Mouse (Mus musculus) stomach, embryonic 14.5 days (tissue): ENCODE measurements at regions not wholly inside any gene's neighbourhood (a gene's known extent, or its start where the extent isn't known, plus 50 kb on each side); places are given as distances from the start of the nearest gene placed in this dataset.

Source experiments
- ATAC-seq: fragments of 200-750 bp; cut with Nextera tagmentation; 2 replicates; pipeline ENCODE4 v1.8.0; 2017; ENCODE audit warnings: low read depth, moderate TSS enrichment; ENCODE audit not compliant: insufficient number of reproducible peaks, insufficient read depth, low FRiP score
- H3K27ac ChIP-seq: fragments of 300-500 bp; sonication (generic); 2 replicates; pipeline ENCODE4 v1.5.1; 2014; ENCODE audit warnings: mild to moderate bottlenecking, low read length, moderate library complexity, mixed read lengths
- H3K27me3 ChIP-seq: fragments of 300-500 bp; sonication (generic); 2 replicates; pipeline ENCODE4 v1.6.1; 2014; ENCODE audit warnings: low read length, control low read depth, mixed read lengths; ENCODE audit not compliant: control insufficient read depth, insufficient read depth
- H3K36me3 ChIP-seq: fragments of 300-500 bp; sonication (generic); 2 replicates; pipeline ENCODE4 v1.6.1; 2014; ENCODE audit warnings: mild to moderate bottlenecking, control low read depth, low read length, moderate library complexity, mixed read lengths; ENCODE audit not compliant: control insufficient read depth, insufficient read depth
- H3K4me1 ChIP-seq: fragments of 300-500 bp; sonication (generic); 2 replicates; pipeline ENCODE4 v1.6.1; 2014; ENCODE audit warnings: low read length, control low read depth, mixed read lengths; ENCODE audit not compliant: control insufficient read depth, insufficient read depth
- H3K4me2 ChIP-seq: fragments of 300-500 bp; sonication (generic); replicated peaks from 2 replicates; pipeline ENCODE4 v1.6.1; 2014; ENCODE audit warnings: low read depth, low read length, control low read depth
- H3K4me3 ChIP-seq: fragments of 300-500 bp; sonication (generic); 2 replicates; pipeline ENCODE4 v1.5.1; 2014; ENCODE audit warnings: low read depth, low read length, control low read depth
- H3K9ac ChIP-seq: fragments of 300-500 bp; sonication (generic); replicated peaks from 2 replicates; pipeline ENCODE4 v1.6.1; 2014; ENCODE audit warnings: low read depth, mild to moderate bottlenecking, control low read depth, low read length, moderate library complexity, mixed read lengths
- H3K9me3 ChIP-seq: fragments of 300-500 bp; sonication (generic); 2 replicates; pipeline ENCODE4 v1.6.1; 2016; ENCODE audit warnings: low read depth, low read length, control low read depth; ENCODE audit not compliant: control insufficient read depth
- WGBS: fragments of 180-500 bp; shearing (Covaris S2); extraction: QIAGEN DNeasy Blood & Tissue Kit; methylation state at CpG from one replicate; pipeline ENCODE4 v1.1.7; 2014; 5-methylcytosine and 5-hydroxymethylcytosine counted together

- H3K4me2 ChIP-seq = no peak overlapping the region
- H3K9me3 ChIP-seq = no peaks in the 10 kb centered on the region
- H3K4me3 ChIP-seq = no peak overlapping the region
- no peaks in the 10 kb centered on the region for H3K36me3 ChIP-seq
- no peak for ATAC-seq
- WGBS = 22% methylated on average over 9 of the region's 9 CpGs
- H3K27ac ChIP-seq = no peak overlapping the region
- no peaks in the 10 kb centered on the region for H3K27me3 ChIP-seq
- H3K4me1 ChIP-seq = peaks cover 11% of the 10 kb centered on the region; the same call in 1 of the 2 replicates
- no peak overlapping the region for H3K9ac ChIP-seq
These were observed 171.3 kb downstream of the Efnb2 start for GRCm38 (mm10) chr8:8489784-8490183.

GRCm38 (mm10) chr8:8488695-8489571, 172.1 kb downstream of the Efnb2 start:
- Histone ChIP-seq H3K9ac (no peak overlapping the region), H3K27me3 (no peaks in the 10 kb centered on the region), H3K36me3 (no peaks in the 10 kb centered on the region), H3K4me2 (peak overlapping the region; percentile 11; the same call in 1 of the 2 replicates), H3K4me1 (peaks cover 11% of the 10 kb centered on the region; the same call in 1 of the 2 replicates), H3K27ac (peak overlapping the region; percentile 17; the same call in 1 of the 2 replicates), H3K4me3 (no peak overlapping the region), H3K9me3 (no peaks in the 10 kb centered on the region)
- WGBS = 20% methylated on average over 26 of the region's 26 CpGs
- peak; percentile 19; the same call in 1 of the 2 replicates for ATAC-seq

GRCm38 (mm10) chr8:8488191-8488694, 172.8 kb downstream of the Efnb2 start:
- Histone ChIP-seq H3K9ac (no peak overlapping the region), H3K9me3 (no peaks in the 10 kb centered on the region), H3K27me3 (no peaks in the 10 kb centered on the region), H3K4me2 (peak overlapping the region; percentile 11; the same call in 1 of the 2 replicates), H3K4me3 (no peak overlapping the region), H3K4me1 (peaks cover 11% of the 10 kb centered on the region; the same call in 1 of the 2 replicates), H3K36me3 (no peaks in the 10 kb centered on the region), H3K27ac (peak overlapping the region; percentile 17; the same call in 1 of the 2 replicates)
- ATAC-seq = peak; percentile 43; the same call in 1 of the 2 replicates
- WGBS = 51% methylated on average over 9 of the region's 9 CpGs

GRCm38 (mm10) chr8:8487706-8488105, 173.3 kb downstream of the Efnb2 start:
- WGBS = 22% methylated on average over 5 of the region's 5 CpGs
- Histone ChIP-seq H3K4me3 (no peak overlapping the region), H3K27ac (peak overlapping the region; percentile 17; the same call in 1 of the 2 replicates), H3K9me3 (no peaks in the 10 kb centered on the region), H3K27me3 (no peaks in the 10 kb centered on the region), H3K9ac (no peak overlapping the region), H3K4me2 (no peak overlapping the region), H3K36me3 (no peaks in the 10 kb centered on the region), H3K4me1 (peaks cover 15% of the 10 kb centered on the region; the same call in 1 of the 2 replicates)
- peak; percentile 78 for ATAC-seq

- 72% methylated on average over 3 of the region's 3 CpGs for WGBS
- Histone ChIP-seq H3K36me3 (no peaks in the 10 kb centered on the region), H3K4me3 (no peak overlapping the region), H3K9ac (no peak overlapping the region), H3K27ac (no peak overlapping the region), H3K9me3 (no peaks in the 10 kb centered on the region), H3K27me3 (no peaks in the 10 kb centered on the region), H3K4me2 (no peak overlapping the region), H3K4me1 (peaks cover 15% of the 10 kb centered on the region; the same call in 1 of the 2 replicates)
- ATAC-seq = no peak
These were observed 174.2 kb downstream of the Efnb2 start for GRCm38 (mm10) chr8:8486866-8487265.

- no peaks in the 10 kb centered on the region for H3K27me3 ChIP-seq
- H3K4me2 ChIP-seq = no peak overlapping the region
- H3K9me3 ChIP-seq = no peaks in the 10 kb centered on the region
- no peak overlapping the region for H3K9ac ChIP-seq
- WGBS = 64% methylated on average over 3 of the region's 3 CpGs
- H3K36me3 ChIP-seq = no peaks in the 10 kb centered on the region
- H3K27ac ChIP-seq = no peak overlapping the region
- no peak for ATAC-seq
- H3K4me3 ChIP-seq = no peak overlapping the region
- peaks cover 15% of the 10 kb centered on the region; the same call in 1 of the 2 replicates for H3K4me1 ChIP-seq
These were observed 175.8 kb downstream of the Efnb2 start for GRCm38 (mm10) chr8:8485252-8485651.

- Histone ChIP-seq H3K9me3 (no peaks in the 10 kb centered on the region), H3K4me3 (no peak overlapping the region), H3K27ac (no peak overlapping the region), H3K9ac (no peak overlapping the region), H3K36me3 (no peaks in the 10 kb centered on the region), H3K4me1 (peaks cover 14% of the 10 kb centered on the region; the same call in 1 of the 2 replicates), H3K27me3 (no peaks in the 10 kb centered on the region), H3K4me2 (no peak overlapping the region)
- WGBS = 32% methylated on average over 8 of the region's 8 CpGs
- ATAC-seq = no peak
These were observed 176.5 kb downstream of the Efnb2 start for GRCm38 (mm10) chr8:8484546-8484945.

- H3K9ac ChIP-seq = no peak overlapping the region
- no peak overlapping the region for H3K4me3 ChIP-seq
- no peak overlapping the region for H3K4me2 ChIP-seq
- H3K36me3 ChIP-seq = no peaks in the 10 kb centered on the region
- WGBS = 69% methylated on average over 10 of the region's 10 CpGs
- no peak overlapping the region for H3K27ac ChIP-seq
- no peak; the same call in 1 of the 2 replicates for ATAC-seq
- H3K27me3 ChIP-seq = no peaks in the 10 kb centered on the region
- H3K9me3 ChIP-seq = no peaks in the 10 kb centered on the region
- 0 out of 2 replicates have a peak, but pooled peaks cover 5% of the 10 kb centered on the region for H3K4me1 ChIP-seq
These were observed 178.1 kb downstream of the Efnb2 start for GRCm38 (mm10) chr8:8482707-8483480.
